Mouse (Mus musculus) frontal cortex, postnatal 14 days (tissue): Measurements from ENCODE around the gene Slc17a5.
A peak's percentile ranks its signal among the peaks of the same experiment; 100 is the strongest.

ENCODE experiments used
- DNase-seq, 2 experiments: peaks; one replicate each; pipeline ENCODE4 v3.0.0; 2022; ENCODE audit warnings: low spot score in 2 of 2

Gene Slc17a5

DNA sequence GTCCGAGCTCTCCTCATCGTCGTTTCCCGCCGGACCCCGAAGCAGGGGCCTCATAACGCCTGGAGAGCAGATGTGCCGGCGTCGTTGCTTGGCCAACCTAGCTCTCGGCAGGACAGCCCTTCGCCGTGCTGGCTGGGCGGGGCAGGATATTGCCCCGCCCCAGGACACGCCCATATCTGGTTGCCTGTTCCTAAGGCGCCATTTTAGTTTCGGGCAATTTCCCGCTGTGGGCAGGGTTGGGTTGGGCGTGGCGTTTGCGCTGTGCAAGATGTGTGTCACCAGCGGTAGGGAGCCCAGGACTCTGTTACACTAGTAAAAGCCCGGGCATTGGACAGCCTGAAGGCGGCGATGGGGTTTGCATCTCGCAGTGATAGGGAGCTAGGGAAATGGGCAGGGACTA is at the start of gene Slc17a5:
TSS of gene Slc17a5 (minus strand) at position 128 of the 400 bp plus-strand sequence.
- DNase-seq = peak; percentile 86 to 90

DNA sequence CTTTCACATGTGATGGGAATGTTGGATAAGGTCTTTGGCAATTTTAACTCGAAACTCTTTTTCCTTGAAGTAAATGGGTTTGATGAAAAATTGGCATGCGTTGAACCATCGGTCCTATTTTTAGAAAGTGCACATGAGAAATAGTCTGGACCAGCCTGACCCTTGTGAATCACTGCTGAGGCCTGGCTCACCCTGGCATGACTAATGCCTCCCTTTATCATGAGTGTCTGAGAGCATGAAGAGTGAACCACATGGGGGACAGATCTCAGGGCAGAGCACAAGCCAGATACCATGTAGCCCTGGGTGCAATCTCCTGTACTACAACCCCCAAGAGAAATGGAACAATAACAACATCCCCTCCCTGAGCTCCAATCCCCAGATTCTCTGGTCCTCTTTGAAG is 46.1 kb upstream of the Slc17a5 start:
- no peak for DNase-seq

DNA sequence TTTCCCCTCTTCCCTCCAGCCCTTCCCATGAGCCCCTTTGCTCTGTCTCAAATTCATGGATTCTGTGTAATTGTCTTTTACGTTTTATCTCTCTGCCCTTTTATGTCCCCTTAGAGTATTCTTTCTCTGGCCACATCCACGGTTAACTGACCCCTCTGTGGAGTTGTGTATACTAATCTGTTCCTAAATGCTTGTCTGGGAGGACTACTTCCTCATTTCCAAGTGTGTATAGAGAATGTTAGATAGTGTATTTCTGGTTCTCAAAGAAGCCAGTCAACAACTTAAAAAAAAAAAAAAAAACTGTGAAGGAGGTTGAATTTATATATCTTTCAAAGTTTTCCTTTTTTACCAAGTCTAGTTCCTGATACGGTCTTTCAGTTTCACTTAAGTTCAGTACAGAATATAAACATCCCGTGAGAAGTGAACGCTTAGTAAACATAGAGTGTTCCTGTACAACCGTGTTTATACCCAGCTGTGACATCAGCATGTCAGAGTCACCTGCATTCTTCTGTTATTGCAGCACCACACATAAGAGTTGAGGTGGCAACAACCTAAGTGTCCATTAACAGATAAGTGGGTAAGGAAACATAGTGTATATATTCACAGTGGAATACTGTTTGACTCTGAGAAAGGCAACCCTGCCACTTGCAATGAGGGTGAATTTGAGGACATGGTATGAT is 44.1 kb upstream of the Slc17a5 start:
- DNase-seq = no peak

DNA sequence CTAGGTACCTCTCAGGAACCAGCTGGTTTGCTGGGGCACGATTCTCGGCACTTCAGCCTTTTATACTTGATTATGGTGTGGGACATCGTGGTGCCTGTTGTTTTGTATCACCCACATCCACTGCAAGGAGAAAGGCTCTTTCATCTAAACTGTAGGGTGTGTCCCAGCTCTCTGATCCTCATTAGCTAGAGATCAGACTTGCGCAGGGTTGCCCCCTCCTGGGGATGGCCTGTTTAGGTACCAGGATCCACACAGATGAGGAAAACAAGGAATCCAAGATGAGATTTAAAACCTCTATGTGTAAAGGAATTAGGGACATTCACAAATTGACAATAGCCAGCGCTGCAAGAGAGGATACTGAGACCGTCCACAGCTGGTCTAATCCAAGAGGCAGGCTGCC is 42.1 kb upstream of the Slc17a5 start:
- DNase-seq = no peak

DNA sequence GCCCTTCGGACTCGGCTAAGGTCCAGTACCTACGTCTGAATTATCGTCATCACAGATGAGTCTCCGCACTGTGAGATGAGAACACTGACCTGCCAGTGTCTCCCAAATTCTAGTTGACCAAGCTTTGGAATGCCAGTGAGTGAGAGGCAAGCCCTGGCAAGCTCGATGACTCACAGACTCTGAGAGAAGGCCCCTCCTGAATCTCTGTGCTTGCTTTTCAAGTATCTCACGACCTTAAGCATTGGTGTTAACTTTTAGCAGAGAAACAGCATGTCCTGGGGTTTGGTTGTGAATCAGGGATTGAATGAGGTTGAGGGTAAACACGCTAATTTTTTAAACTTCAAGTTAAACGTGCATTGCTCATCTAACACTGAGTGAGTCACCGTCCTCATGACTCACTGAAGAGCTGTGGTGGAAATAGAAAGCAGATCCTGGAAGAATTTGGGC is 35.5 kb upstream of the Slc17a5 start:
- no peak for DNase-seq

GRCm38 (mm10) chr9:78619285-78619684 is 31.4 kb upstream of the Slc17a5 start:
- DNase-seq = no peak

DNA sequence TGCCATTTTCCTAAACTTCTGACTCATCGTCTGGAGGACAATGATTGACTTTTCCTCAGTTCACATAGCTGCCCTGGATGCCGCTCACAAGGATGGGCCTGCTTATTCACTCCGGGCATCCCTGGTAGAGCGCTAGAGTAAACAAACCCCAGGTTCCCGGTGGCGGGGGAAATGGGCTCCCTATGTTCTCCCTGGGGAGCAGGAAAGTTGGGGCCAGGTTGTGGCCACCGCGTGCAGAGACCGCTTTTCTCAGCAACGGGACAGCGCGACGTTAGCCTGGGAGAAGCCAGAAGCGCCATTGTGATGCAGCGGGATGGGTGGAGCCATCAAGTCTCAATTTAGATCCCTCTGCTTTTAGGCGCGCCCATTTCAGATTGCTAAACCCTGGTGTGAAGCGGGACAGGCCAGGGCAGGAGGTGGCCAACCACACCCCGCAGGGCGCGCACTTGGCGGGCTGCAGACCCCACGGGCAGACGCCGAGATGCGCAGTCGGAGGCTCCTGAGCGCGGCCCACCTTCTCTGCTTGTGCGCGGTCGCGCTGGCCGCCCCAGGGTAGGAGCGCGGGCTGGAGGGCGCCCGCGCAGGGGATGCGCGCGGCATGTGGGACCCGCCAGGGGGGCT is 27.7 kb upstream of the Slc17a5 start, which contains the start of gene Cd109:
TSS of gene Cd109 (plus strand) at position 146 of the 621 bp plus-strand sequence.
- DNase-seq = no peak

DNA sequence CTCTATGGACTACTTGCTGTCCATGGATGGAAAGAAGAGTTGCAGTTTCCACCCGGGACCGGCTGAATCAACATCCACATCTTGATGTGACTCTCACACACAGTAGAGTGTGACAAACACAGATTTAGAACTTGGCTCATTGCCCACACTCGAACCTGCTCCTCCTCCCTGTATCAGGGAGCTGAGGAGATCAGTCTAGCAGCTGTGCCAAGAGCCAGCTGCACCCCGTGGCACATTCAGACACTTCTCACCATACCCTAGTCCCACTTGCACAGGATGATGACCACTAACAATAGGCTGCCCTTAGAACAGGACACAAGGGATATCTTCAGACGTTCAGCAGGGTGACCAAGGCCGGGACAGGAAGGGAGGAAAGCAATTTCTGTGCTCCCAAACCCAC is 26.4 kb upstream of the Slc17a5 start:
- DNase-seq = no peak

- DNase-seq = no peak
These were observed 13.3 kb upstream of the Slc17a5 start for GRCm38 (mm10) chr9:78601046-78601730.

DNA sequence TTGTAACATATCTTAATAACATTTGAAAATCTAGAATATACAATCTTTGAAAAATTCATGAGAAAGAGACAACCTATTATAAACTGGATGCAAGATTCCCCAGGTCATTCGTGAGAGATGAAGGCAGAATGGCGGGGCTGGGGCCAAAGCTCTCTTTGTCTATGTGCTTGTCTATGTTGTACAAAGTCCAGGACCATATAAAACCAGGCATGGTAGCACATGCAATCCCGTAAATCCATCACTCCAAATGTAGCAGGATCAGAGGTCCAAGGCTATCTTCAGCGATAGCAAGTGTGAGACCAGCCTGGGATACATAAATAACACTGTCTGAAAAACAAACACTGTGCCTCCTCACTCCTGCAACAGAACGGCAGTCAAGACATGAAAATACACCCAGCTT is 12.1 kb upstream of the Slc17a5 start:
- no peak for DNase-seq

DNA sequence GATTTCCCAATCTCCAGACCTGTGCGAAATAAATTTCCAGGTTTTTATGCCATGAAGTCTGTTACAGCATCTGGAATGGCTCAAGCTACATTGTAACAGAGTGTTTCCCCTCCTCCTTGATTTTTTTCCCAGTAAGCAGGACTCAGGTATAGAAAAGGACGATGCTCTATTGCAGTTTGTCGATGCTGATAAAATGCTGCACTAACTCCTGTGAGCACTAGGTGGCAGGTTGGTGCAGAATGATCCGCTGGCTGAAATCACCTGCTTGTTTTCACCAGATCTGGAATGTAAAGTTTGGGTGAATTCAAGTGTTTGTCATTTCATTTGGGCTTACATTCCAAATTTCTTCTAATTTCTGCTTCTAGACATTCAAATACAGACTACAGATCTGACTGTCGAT is 9.0 kb upstream of the Slc17a5 start:
- DNase-seq = peak in 1 of 2 experiments; percentile 53

DNA sequence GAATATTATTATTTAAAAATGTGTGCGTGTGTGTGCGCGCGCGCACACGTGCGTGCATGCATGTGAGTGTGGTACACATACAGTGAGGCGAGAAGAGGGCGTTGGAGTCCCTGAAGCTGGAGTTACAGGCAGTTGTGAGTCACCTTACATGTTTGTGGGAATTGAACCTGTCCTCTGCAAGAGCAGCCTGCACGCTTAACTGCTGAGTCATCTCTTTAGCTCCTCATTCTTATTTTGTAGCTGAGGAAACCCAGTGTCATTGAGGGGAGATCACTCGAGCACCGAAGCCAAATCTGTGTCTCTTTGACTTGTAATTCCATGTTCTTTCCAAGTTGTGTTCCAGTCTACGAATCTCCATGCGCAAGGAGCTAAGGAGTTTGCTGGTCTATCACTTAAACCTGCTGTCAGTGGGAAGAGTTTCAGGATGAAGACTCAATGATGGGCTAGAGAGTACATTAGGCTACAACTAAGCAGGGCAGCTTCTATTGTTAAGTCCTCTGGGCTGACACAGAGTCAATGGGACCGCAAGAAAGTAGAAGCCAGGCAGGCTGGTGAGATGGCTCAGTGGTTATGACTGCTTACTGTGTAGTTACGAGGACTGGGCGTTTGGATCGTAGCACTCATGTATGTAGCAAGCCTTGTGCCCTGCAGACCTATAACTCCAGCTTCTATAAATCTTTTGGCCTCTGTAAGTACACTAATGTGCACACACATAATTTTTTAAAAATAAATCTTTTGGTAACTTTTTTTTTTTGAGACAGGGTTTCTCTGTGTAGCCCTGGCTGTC is 8.1 kb upstream of the Slc17a5 start:
- DNase-seq = no peak

- no peak for DNase-seq
These were observed 7.4 kb upstream of the Slc17a5 start for GRCm38 (mm10) chr9:78595257-78595656.

GRCm38 (mm10) chr9:78590471-78590870 is 2.6 kb upstream of the Slc17a5 start:
- DNase-seq = no peak

GRCm38 (mm10) chr9:78588411-78589033 is 681 bp upstream of the Slc17a5 start:
- peak in 1 of 2 experiments; percentile 18 for DNase-seq

- DNase-seq = no peak
These were observed 490 bp downstream of the Slc17a5 start for GRCm38 (mm10) chr9:78587218-78587883.

- no peak for DNase-seq
These were observed 8.0 kb downstream of the Slc17a5 start for GRCm38 (mm10) chr9:78579644-78580396.

- DNase-seq = no peak
These were observed 9.0 kb downstream of the Slc17a5 start for GRCm38 (mm10) chr9:78578824-78579223.

- DNase-seq = no peak
These were observed 11.4 kb downstream of the Slc17a5 start for GRCm38 (mm10) chr9:78576466-78576865.

- DNase-seq = no peak
These were observed 17.9 kb downstream of the Slc17a5 start for GRCm38 (mm10) chr9:78569934-78570333.
